Mouse (Mus musculus): ENCODE measurements around the gene Ttll9. TPM values are rescaled to one million over a fixed set of nuclear protein-coding genes. Genes with fewer than 3 reads are reported as not detected.

Gene Ttll9
- polyA plus RNA-seq, 1 experiment from 2014 or later, result 5.3 TPM

GRCm38 (mm10) chr2:153047828-153048465 is 85.7 kb downstream of the Ttll9 start:
- Histone ChIP-seq H3K9me3 (ENCODE audit: control insufficient read depth, low read length) (no peaks in the 10 kb centered on the region), H3K27me3 (ENCODE audit: control insufficient read depth, insufficient read depth, low read length) (peaks cover 16% of the 10 kb centered on the region; the same call in 1 of the 2 replicates), H3K4me1 (ENCODE audit: control insufficient read depth, insufficient read depth, low read length) (peaks cover 18% of the 10 kb centered on the region; the same call in 1 of the 2 replicates), H3K4me2 (ENCODE audit: low read length) (no peak overlapping the region), H3K9ac (replicated peaks; ENCODE audit: low read length) (no peak overlapping the region), H3K27ac (replicated peaks; ENCODE audit: low read depth, low read length) (0 out of 2 replicates have a peak overlapping the region, but pooled peaks have one; percentile 53), H3K36me3 (ENCODE audit: control insufficient read depth, insufficient read depth, low read length) (0 out of 2 replicates have a peak, but pooled peaks cover under 1% of the 10 kb centered on the region), H3K4me3 (replicated peaks; ENCODE audit: low read depth, low read length) (no peak overlapping the region)
- 39% methylated on average over 17 of the region's 17 CpGs for WGBS
- DNase-seq (peak; percentile 66), ATAC-seq (ENCODE audit: low FRiP score, low TSS enrichment) (no peak)

DNA sequence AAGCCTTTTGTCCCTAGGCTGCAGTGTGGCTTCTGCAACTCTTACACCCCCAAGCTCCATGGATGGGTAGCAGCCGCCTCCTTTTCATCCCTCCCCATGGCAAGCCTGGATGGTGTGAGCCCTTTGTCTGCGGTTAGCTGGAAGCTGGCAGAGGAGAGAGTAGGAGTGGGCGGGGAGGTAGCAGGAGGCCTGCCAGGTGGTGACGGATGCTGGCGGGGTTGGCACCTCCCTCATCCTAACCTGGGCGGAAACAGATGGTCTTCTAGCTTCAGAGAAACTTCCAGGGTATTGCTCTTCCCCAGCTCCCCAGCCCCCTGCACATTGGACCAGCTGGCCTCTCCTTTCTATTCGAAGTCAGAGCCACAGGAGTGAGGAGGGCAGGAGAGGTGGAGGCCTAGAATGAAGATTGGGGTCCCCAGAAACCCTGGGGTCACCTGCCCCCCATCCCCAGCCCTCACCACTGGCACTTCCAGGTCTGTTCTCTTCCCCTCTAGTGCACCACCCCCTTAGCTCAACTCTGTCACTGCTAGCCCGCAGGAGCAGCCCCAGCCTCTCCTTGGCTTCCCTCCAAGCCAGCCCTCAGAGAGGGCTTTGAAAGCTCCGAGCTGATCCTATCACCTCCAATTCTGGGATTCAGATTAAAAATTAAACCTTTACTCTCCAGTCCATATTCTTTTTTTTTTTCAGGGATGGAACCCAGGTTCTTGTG is 87.2 kb downstream of the Ttll9 start:
- peaks cover 16% of the 10 kb centered on the region; the same call in 1 of the 2 replicates for H3K27me3 ChIP-seq (ENCODE audit: control insufficient read depth, insufficient read depth, low read length)
- WGBS, result 39% methylated on average over 9 of the region's 9 CpGs
- peaks cover 8% of the 10 kb centered on the region for H3K36me3 ChIP-seq (ENCODE audit: control insufficient read depth, insufficient read depth, low read length)
- ATAC-seq (ENCODE audit: low FRiP score, low TSS enrichment) (peak; percentile 59), DNase-seq (peak; percentile 69)
- H3K4me1 ChIP-seq (ENCODE audit: control insufficient read depth, insufficient read depth, low read length), result peaks cover 18% of the 10 kb centered on the region; the same call in 1 of the 2 replicates
- no peaks in the 10 kb centered on the region for H3K9me3 ChIP-seq (ENCODE audit: control insufficient read depth, low read length)
- no peak overlapping the region for H3K4me2 ChIP-seq (ENCODE audit: low read length)
- no peak overlapping the region for H3K9ac ChIP-seq (replicated peaks; ENCODE audit: low read length)
- peak overlapping the region; percentile 53 for H3K27ac ChIP-seq (replicated peaks; ENCODE audit: low read depth, low read length)
- no peak overlapping the region for H3K4me3 ChIP-seq (replicated peaks; ENCODE audit: low read depth, low read length)

- WGBS, result 87% methylated on average over 4 of the region's 4 CpGs
- Histone ChIP-seq H3K4me3 (replicated peaks; ENCODE audit: low read depth, low read length) (no peak overlapping the region), H3K9ac (replicated peaks; ENCODE audit: low read length) (no peak overlapping the region), H3K36me3 (ENCODE audit: control insufficient read depth, insufficient read depth, low read length) (peaks cover 14% of the 10 kb centered on the region), H3K4me1 (ENCODE audit: control insufficient read depth, insufficient read depth, low read length) (peaks cover 18% of the 10 kb centered on the region; the same call in 1 of the 2 replicates), H3K27me3 (ENCODE audit: control insufficient read depth, insufficient read depth, low read length) (peaks cover 16% of the 10 kb centered on the region; the same call in 1 of the 2 replicates), H3K9me3 (ENCODE audit: control insufficient read depth, low read length) (no peaks in the 10 kb centered on the region), H3K27ac (replicated peaks; ENCODE audit: low read depth, low read length) (no peak overlapping the region), H3K4me2 (ENCODE audit: low read length) (no peak overlapping the region)
- ATAC-seq (ENCODE audit: low FRiP score, low TSS enrichment) (no peak), DNase-seq (no peak)
Measured at GRCm38 (mm10) chr2:153049997-153050358, 87.7 kb downstream of the Ttll9 start.

GRCm38 (mm10) chr2:153051095-153051494 is 88.8 kb downstream of the Ttll9 start:
- Histone ChIP-seq H3K36me3 (ENCODE audit: control insufficient read depth, insufficient read depth, low read length) (peaks cover 20% of the 10 kb centered on the region), H3K9me3 (ENCODE audit: control insufficient read depth, low read length) (no peaks in the 10 kb centered on the region), H3K4me2 (ENCODE audit: low read length) (no peak overlapping the region), H3K4me3 (replicated peaks; ENCODE audit: low read depth, low read length) (no peak overlapping the region), H3K27ac (replicated peaks; ENCODE audit: low read depth, low read length) (no peak overlapping the region), H3K27me3 (ENCODE audit: control insufficient read depth, insufficient read depth, low read length) (peaks cover 16% of the 10 kb centered on the region; the same call in 1 of the 2 replicates), H3K4me1 (ENCODE audit: control insufficient read depth, insufficient read depth, low read length) (peaks cover 15% of the 10 kb centered on the region; the same call in 1 of the 2 replicates), H3K9ac (replicated peaks; ENCODE audit: low read length) (no peak overlapping the region)
- DNase-seq (no peak), ATAC-seq (ENCODE audit: low FRiP score, low TSS enrichment) (no peak)
- WGBS, result 86% methylated on average over 6 of the region's 6 CpGs

DNA sequence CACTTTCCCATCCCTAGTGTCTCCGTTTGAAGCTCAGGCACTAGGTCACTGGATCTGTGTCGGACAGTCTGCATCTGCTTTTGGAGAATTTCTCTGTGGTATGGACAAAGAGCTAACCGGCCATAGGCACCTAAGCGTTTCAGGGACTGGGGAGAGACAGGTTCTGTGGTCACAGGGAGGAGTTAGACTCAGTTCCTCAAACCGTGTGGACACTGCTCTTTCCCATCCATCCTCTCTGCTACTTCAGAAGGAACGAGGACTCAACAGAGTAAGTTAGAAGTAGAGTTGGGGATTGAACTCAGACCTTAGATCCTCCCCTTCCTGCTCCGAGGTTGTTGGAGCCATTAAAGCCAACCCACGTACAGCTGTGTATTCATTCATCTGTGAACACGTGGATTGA is 89.3 kb downstream of the Ttll9 start:
- no peak overlapping the region for H3K4me3 ChIP-seq (replicated peaks; ENCODE audit: low read depth, low read length)
- no peak overlapping the region for H3K4me2 ChIP-seq (ENCODE audit: low read length)
- ATAC-seq (ENCODE audit: low FRiP score, low TSS enrichment) (no peak), DNase-seq (no peak)
- no peak overlapping the region for H3K9ac ChIP-seq (replicated peaks; ENCODE audit: low read length)
- no peak overlapping the region for H3K27ac ChIP-seq (replicated peaks; ENCODE audit: low read depth, low read length)
- whole genome bisulfite sequencing, result 82% methylated on average over 9 of the region's 9 CpGs
- H3K27me3 ChIP-seq (ENCODE audit: control insufficient read depth, insufficient read depth, low read length), result peaks cover 16% of the 10 kb centered on the region; the same call in 1 of the 2 replicates
- H3K36me3 ChIP-seq (ENCODE audit: control insufficient read depth, insufficient read depth, low read length), result peaks cover 24% of the 10 kb centered on the region
- H3K9me3 ChIP-seq (ENCODE audit: control insufficient read depth, low read length), result no peaks in the 10 kb centered on the region
- H3K4me1 ChIP-seq (ENCODE audit: control insufficient read depth, insufficient read depth, low read length), result peaks cover 13% of the 10 kb centered on the region; the same call in 1 of the 2 replicates

GRCm38 (mm10) chr2:153052700-153053351 is 90.5 kb downstream of the Ttll9 start:
- Histone ChIP-seq H3K9ac (replicated peaks; ENCODE audit: low read length) (no peak overlapping the region), H3K9me3 (ENCODE audit: control insufficient read depth, low read length) (no peaks in the 10 kb centered on the region), H3K27me3 (ENCODE audit: control insufficient read depth, insufficient read depth, low read length) (peaks cover 16% of the 10 kb centered on the region; the same call in 1 of the 2 replicates), H3K4me1 (ENCODE audit: control insufficient read depth, insufficient read depth, low read length) (peaks cover 12% of the 10 kb centered on the region; the same call in 1 of the 2 replicates), H3K4me2 (ENCODE audit: low read length) (no peak overlapping the region), H3K27ac (replicated peaks; ENCODE audit: low read depth, low read length) (no peak overlapping the region), H3K36me3 (ENCODE audit: control insufficient read depth, insufficient read depth, low read length) (peaks cover 25% of the 10 kb centered on the region), H3K4me3 (replicated peaks; ENCODE audit: low read depth, low read length) (no peak overlapping the region)
- no peak for ATAC-seq (ENCODE audit: low FRiP score, low TSS enrichment)
- 12% methylated on average over 30 of the region's 30 CpGs for WGBS
- DNase-seq, result peak; percentile 49

DNA sequence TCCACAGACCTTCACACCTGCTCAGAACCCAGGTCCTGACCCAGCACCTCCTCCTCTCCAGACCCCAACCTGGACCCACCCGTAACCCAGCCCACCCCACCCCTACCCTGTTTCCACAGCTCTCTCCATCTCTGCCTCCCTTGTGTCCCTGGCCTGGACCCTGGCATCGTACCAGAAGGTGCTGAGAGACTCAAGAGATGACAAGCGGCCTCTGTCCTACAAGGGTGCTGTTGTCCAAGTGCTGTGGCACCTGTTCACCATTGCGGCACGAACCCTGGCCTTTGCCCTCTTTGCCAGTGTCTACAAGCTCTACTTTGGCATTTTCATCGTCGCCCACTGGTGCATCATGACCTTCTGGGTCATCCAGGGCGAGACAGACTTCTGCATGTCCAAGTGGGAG is 91.6 kb downstream of the Ttll9 start:
- Histone ChIP-seq H3K27ac (replicated peaks; ENCODE audit: low read depth, low read length) (no peak overlapping the region), H3K4me3 (replicated peaks; ENCODE audit: low read depth, low read length) (no peak overlapping the region), H3K4me2 (ENCODE audit: low read length) (no peak overlapping the region), H3K4me1 (ENCODE audit: control insufficient read depth, insufficient read depth, low read length) (peaks cover 8% of the 10 kb centered on the region; the same call in 1 of the 2 replicates), H3K9ac (replicated peaks; ENCODE audit: low read length) (no peak overlapping the region), H3K9me3 (ENCODE audit: control insufficient read depth, low read length) (no peaks in the 10 kb centered on the region), H3K27me3 (ENCODE audit: control insufficient read depth, insufficient read depth, low read length) (peaks cover 16% of the 10 kb centered on the region; the same call in 1 of the 2 replicates), H3K36me3 (ENCODE audit: control insufficient read depth, insufficient read depth, low read length) (peaks cover 25% of the 10 kb centered on the region)
- WGBS, result 89% methylated on average over 8 of the region's 8 CpGs
- ATAC-seq (ENCODE audit: low FRiP score, low TSS enrichment) (no peak), DNase-seq (no peak)

DNA sequence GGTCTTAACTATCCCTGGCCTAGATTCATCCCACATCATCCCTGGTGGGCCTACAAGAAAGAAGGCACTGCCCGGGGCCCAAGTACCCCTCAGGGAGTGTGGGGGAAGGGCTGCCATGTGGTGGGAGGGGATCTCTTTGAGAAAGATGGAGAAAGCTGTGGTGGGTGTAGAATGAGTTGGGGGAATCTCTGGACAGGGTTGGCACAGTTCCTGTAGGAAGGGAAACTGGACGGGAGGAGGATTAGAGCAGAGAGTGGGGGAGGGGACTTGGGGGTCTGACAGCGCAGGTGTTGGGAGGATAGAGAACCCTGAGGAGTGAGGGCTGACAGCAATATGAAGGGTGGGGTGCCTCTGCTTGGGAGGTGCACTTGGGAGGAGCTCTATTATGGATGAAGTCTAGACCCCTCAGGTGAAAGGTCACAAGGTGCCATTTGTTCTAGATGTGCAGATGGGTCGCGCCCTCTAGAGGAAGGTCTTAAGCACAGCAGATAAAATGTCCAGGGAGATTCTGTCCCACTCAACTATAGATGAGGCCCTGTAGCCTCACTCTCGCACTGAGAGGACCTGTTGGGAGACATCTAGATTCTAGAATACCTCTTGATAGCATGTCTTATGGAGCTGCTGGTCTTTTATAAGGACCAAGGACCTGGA is 93.1 kb downstream of the Ttll9 start:
- Histone ChIP-seq H3K36me3 (ENCODE audit: control insufficient read depth, insufficient read depth, low read length) (peaks cover 25% of the 10 kb centered on the region), H3K27me3 (ENCODE audit: control insufficient read depth, insufficient read depth, low read length) (peaks cover 16% of the 10 kb centered on the region; the same call in 1 of the 2 replicates), H3K4me3 (replicated peaks; ENCODE audit: low read depth, low read length) (no peak overlapping the region), H3K9me3 (ENCODE audit: control insufficient read depth, low read length) (no peaks in the 10 kb centered on the region), H3K4me2 (ENCODE audit: low read length) (no peak overlapping the region), H3K27ac (replicated peaks; ENCODE audit: low read depth, low read length) (no peak overlapping the region), H3K9ac (replicated peaks; ENCODE audit: low read length) (no peak overlapping the region), H3K4me1 (ENCODE audit: control insufficient read depth, insufficient read depth, low read length) (no peaks in the 10 kb centered on the region)
- 57% methylated on average over 6 of the region's 6 CpGs for WGBS
- no peak for ATAC-seq (ENCODE audit: low FRiP score, low TSS enrichment)
- DNase-seq, result no peak

All from midbrain, embryonic 14.5 days (tissue).